Mouse (Mus musculus) embryonic fibroblast, embryonic 13.5 days (primary cell): ENCODE data around the gene Ip6k1. TPM values are rescaled to one million over a fixed set of nuclear protein-coding genes. Genes with fewer than 3 reads are reported as not detected.
A peak's percentile ranks its signal among the peaks of the same experiment; 100 is the strongest.

Source experiments
- H3K27ac ChIP-seq: 2 replicates; pipeline ENCODE4 v1.5.1; 2012; ENCODE audit warnings: low read length, control low read depth, inconsistent platforms; ENCODE audit not compliant: insufficient read depth
- H3K4me1 ChIP-seq: 2 replicates; pipeline ENCODE4 v1.6.1; 2011; ENCODE audit warnings: low read length; ENCODE audit not compliant: control insufficient read depth, insufficient read depth
- H3K4me3 ChIP-seq: 2 replicates; pipeline ENCODE4 v1.5.1; 2011; ENCODE audit warnings: mild to moderate bottlenecking, control low read depth, low read length; ENCODE audit not compliant: insufficient read depth
- CTCF ChIP-seq: IDR thresholded peaks from 2 replicates; pipeline ENCODE4 v1.5.1; 2011; ENCODE audit warnings: mild to moderate bottlenecking, control low read depth, low read length, moderate library complexity, borderline replicate concordance; ENCODE audit not compliant: insufficient read depth
- POLR2A ChIP-seq: IDR thresholded peaks from 2 replicates; pipeline ENCODE4 v1.6.1; 2011; ENCODE audit warnings: low read depth, mild to moderate bottlenecking, control low read depth, low read length, moderate library complexity
- polyA plus RNA-seq: library from polyadenylated mRNA; stranded (reverse); fragments of >200 nt; gene quantifications from 2 replicates; pipeline ENCODE4 v1.2.4, GENCODE M21; 2011; ENCODE audit warnings: low read depth; ENCODE audit not compliant: missing spikeins, insufficient read length

The Ip6k1 gene
- polyA plus RNA-seq, 1 experiment: 57.9 TPM

DNA sequence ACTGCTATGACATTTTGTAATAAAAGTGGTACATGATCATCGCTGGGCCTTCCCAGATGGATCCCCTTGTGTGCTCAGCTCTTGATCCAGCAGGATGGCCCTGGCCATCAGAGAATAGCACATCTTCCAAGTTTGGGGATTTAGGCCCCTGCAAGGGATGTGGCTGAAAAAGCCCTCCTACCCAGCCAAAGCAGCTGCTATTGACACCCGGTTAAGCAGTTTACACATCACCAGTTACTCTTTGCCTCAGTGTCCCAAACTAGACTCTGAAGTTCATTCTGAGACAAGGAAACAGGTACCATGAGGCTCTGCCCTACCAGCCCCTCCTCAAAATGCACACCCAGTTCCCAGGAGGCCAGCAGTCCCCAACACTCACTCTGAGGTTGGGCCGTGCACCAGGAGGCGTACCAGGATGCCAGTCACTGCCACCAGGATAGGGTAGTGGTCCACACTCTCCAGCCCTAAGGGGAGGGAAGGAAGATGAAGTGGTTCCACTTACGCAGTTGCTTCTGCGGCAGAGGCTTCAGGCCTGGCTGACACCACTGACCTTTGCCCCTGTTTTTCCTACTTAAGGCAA, 53.4 kb downstream of the Ip6k1 start:
- Histone ChIP-seq H3K4me3 (no peak overlapping the region), H3K4me1 (no peaks in the 10 kb centered on the region), H3K27ac (no peak overlapping the region)
- no peak for TF ChIP-seq CTCF
- 0 out of 2 replicates have a peak, but pooled peaks have one; percentile 11 for TF ChIP-seq POLR2A

DNA sequence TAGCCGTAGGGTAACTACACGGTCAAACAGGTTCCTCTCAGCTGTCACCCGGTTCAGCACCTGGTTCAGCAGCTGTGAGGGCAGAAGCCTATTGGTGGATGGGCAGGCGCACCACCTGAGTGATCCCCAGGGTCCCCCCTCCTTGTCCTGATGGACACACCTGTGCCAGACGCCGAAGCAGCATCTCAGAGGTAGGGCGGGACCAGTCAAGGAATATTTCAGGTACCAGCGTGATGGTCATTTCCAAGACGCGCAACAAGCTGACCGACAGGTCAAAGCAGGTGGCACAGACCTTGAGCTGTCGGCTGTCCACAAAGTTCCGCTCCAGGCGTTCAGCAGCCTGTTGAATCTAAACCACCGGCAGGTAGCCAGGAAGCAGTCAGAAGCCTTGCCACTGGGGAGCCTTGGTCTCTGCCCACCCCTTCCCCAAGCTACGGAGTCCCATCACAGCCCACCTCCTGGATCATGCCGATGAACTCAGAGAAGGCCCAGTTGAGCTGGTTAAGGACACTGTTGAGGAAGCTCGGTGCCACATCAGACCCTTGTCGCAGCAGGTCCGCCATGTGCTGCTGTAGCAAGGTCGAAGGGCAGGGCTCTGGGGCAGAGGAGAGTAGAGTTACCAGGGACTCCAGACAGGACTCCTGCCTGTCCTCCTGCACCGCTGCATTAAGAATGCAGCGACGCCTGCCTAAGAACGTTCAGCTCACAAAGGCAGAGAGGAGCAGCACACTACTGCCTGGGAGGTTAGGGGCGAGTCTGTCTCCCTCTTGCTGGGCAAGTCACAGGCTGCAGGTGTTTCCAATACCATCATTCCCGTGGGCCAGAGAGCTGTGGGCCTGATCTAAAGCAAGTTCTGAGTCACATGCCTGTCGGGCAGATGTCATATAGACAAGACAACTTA, 54.3 kb downstream of the Ip6k1 start:
- Histone ChIP-seq H3K27ac (no peak overlapping the region), H3K4me1 (no peaks in the 10 kb centered on the region), H3K4me3 (no peak overlapping the region)
- TF ChIP-seq CTCF (no peak), POLR2A (no peak)

DNA sequence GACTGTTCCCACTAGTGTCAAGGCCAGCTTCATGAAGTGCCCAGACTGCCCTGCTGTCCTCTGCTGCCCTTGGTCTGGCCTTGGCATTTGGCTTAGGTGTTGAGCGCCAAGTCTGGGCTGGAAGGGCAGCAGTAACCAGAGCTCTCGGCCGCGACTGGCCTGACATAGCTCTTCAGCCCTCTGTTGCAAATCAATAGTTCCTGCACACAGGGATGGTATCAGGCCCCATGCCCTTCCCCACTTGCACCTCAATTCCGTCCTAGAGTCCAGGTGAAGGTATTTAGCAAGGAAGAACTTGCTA, 54.9 kb downstream of the Ip6k1 start:
- Histone ChIP-seq H3K4me3 (no peak overlapping the region), H3K4me1 (no peaks in the 10 kb centered on the region), H3K27ac (no peak overlapping the region)
- TF ChIP-seq CTCF (no peak), POLR2A (no peak)

DNA sequence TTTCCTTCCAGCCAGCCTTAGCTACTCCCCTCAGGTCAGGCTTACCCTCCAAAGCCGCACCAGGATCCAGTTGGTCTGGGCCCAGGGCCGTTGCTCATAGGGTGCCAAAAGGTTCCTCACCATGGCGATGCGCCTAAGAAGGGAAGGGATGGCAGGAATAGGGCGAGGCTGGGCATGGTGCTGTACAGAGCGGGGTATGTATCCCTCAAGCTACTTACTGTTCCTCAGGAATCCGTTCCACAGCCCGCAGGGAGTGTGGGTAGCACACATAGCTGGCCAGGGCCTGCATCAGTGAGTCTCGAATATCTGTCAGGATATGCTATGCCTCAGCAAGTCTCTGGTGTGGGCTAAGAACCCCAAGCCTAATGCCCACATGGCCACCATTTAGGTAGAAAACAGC, 56.0 kb downstream of the Ip6k1 start:
- Histone ChIP-seq H3K4me3 (no peak overlapping the region), H3K27ac (no peak overlapping the region), H3K4me1 (no peaks in the 10 kb centered on the region)
- TF ChIP-seq POLR2A (no peak), CTCF (no peak)

GRCm38 (mm10) chr9:108062142-108062541, 59.8 kb downstream of the Ip6k1 start:
- no peak overlapping the region for H3K4me3 ChIP-seq
- H3K27ac ChIP-seq: no peak overlapping the region
- TF ChIP-seq POLR2A (no peak), CTCF (no peak)
- H3K4me1 ChIP-seq: no peaks in the 10 kb centered on the region

GRCm38 (mm10) chr9:108063361-108063760, 61.1 kb downstream of the Ip6k1 start:
- no peaks in the 10 kb centered on the region for H3K4me1 ChIP-seq
- no peak for TF ChIP-seq POLR2A
- TF ChIP-seq CTCF: no peak
- H3K4me3 ChIP-seq: no peak overlapping the region
- no peak overlapping the region for H3K27ac ChIP-seq

GRCm38 (mm10) chr9:108065491-108066011, 63.2 kb downstream of the Ip6k1 start:
- no peak overlapping the region for H3K27ac ChIP-seq
- TF ChIP-seq CTCF: peak; percentile 75; the same call in 1 of the 2 replicates
- TF ChIP-seq POLR2A: no peak
- H3K4me1 ChIP-seq: no peaks in the 10 kb centered on the region

DNA sequence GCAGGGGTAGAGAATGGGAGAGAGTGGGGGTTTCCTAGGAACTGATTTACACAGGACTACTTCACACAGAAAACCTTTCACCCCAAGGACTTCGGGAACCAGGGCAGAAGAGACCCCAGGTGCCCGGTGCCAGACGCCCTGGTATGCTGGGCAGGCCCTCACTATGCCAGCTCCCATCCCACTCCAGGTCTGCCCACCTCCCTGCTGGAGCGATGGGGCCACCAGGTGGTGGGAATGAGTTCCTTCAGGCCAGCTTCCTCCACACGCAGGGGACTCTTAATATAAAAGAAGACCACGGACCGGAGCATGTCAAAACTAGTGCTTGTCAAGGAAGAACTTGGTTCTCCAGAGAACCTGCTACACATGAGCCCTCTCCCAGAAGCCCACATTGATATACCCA, 64.9 kb downstream of the Ip6k1 start:
- TF ChIP-seq POLR2A (no peak), CTCF (no peak)
- Histone ChIP-seq H3K4me3 (no peak overlapping the region), H3K27ac (no peak overlapping the region), H3K4me1 (no peaks in the 10 kb centered on the region)

More at GRCm38 (mm10) chr9:108065491-108066011, 63.2 kb downstream of the Ip6k1 start:
- no peak overlapping the region for H3K4me3 ChIP-seq

- Histone ChIP-seq H3K4me1 (no peaks in the 10 kb centered on the region), H3K27ac (no peak overlapping the region), H3K4me3 (no peak overlapping the region)
- TF ChIP-seq CTCF (peak; percentile 44; the same call in 1 of the 2 replicates), POLR2A (no peak)
These were observed 65.6 kb downstream of the Ip6k1 start for GRCm38 (mm10) chr9:108067900-108068299.

- Histone ChIP-seq H3K4me3 (no peak overlapping the region), H3K4me1 (no peaks in the 10 kb centered on the region), H3K27ac (no peak overlapping the region)
- TF ChIP-seq CTCF: no peak
- no peak for TF ChIP-seq POLR2A
These were observed 66.7 kb downstream of the Ip6k1 start for GRCm38 (mm10) chr9:108069007-108069406.
